10 mouse cellular contexts compared by ENCODE assay signal in genomic region chr13:101450501-101450900, GRCm38 (mm10).
DNase-seq lines count a peak whose midpoint lies in the region; ATAC-seq lines count a peak whose summit lies in the region.
"Had no signal": no experiment of that assay in that cellular context is flagged by ENCODE, and none has a peak within 500 bp of the region (broad histone marks: within the 10 kb centered on the region; RNA-seq: fewer than 3 reads in every experiment).

No protein-coding gene starts in this region.

- ATAC-seq in activated CD4-positive, CD25-positive, alpha-beta regulatory T cell, adult 4 months = no peak
- ATAC-seq: intestine, embryonic 16.5 days had no signal

- peak; percentile 60 for DNase-seq in layer of hippocampus, adult 11-12 months (ENCODE audit: low spot score)
- no peak for DNase-seq in layer of hippocampus, postnatal 10 days (ENCODE audit: low spot score in 2 of 2)
- peak; percentile 85 for DNase-seq in cerebellum, adult 9-11 months
- peak; percentile 11 to 30 for DNase-seq in layer of hippocampus, postnatal 14 days (ENCODE audit: low spot score in 2 of 2)
- DNase-seq in right cerebral cortex, postnatal 36 days (ENCODE audit: low spot score in 2 of 2) = peak; percentile 41 to 51
- no peak for DNase-seq in embryo, embryonic 10.5 days (ENCODE audit: low spot score)
- no peak for DNase-seq in adrenal gland, adult (ENCODE audit: inconsistent age in 2 of 2, low spot score in 1 of 2)
- DNase-seq: gastrocnemius, postnatal 10 days had no signal

Comparison
In these comparisons a context has a peak if more than half of its experiments do, and no peak if none do; other contexts are left out.
1. DNase-seq: peak in layer of hippocampus, adult 11-12 months (single experiment), cerebellum, adult 9-11 months (single experiment), layer of hippocampus, postnatal 14 days (2 of 2) and right cerebral cortex, postnatal 36 days (2 of 2); none in layer of hippocampus, postnatal 10 days (0 of 2), embryo, embryonic 10.5 days (single experiment) and adrenal gland, adult (0 of 2).